Mouse (Mus musculus) liver, adult 2 months (tissue): ENCODE measurements around the gene N4bp1. TPM values are rescaled to one million over a fixed set of nuclear protein-coding genes. Genes with fewer than 3 reads are reported as not detected.
A peak's percentile ranks its signal among the peaks of the same experiment; 100 is the strongest.

ENCODE experiments used
- DNase-seq: peaks from one replicate; pipeline ENCODE4 v3.0.0-alpha.2; 2011; ENCODE audit warnings: low read depth, low spot score; ENCODE audit errors: extremely low read depth
- H3K27ac ChIP-seq: fragments of 200-500 bp; replicated peaks from 2 replicates; pipeline ENCODE4 v1.5.1; 2012; ENCODE audit warnings: low read depth, mild to moderate bottlenecking, control low read depth, inconsistent platforms, low read length; ENCODE audit not compliant: insufficient read depth
- H3K27me3 ChIP-seq: fragments of 200-500 bp; 2 replicates; pipeline ENCODE4 v1.6.1; 2012; ENCODE audit warnings: mild to moderate bottlenecking, moderate library complexity, low read length, inconsistent platforms; ENCODE audit not compliant: control insufficient read depth, insufficient read depth
- H3K36me3 ChIP-seq: fragments of 200-500 bp; 2 replicates; pipeline ENCODE4 v1.6.1; 2012; ENCODE audit warnings: low read length, inconsistent platforms; ENCODE audit not compliant: control insufficient read depth, insufficient read depth
- H3K4me1 ChIP-seq: fragments of 200-500 bp; 2 replicates; pipeline ENCODE4 v1.6.1; 2011; ENCODE audit warnings: low read length; ENCODE audit not compliant: control insufficient read depth, insufficient read depth
- H3K4me3 ChIP-seq: fragments of 200-500 bp; 2 replicates; pipeline ENCODE4 v1.5.1; 2011; ENCODE audit warnings: low read depth, mild to moderate bottlenecking, control low read depth, low read length, moderate library complexity; ENCODE audit not compliant: insufficient read depth
- H3K79me2 ChIP-seq: fragments of 200-500 bp; 2 replicates; pipeline ENCODE4 v1.6.1; 2012; ENCODE audit warnings: inconsistent platforms, mild to moderate bottlenecking, low read length, moderate library complexity; ENCODE audit not compliant: control insufficient read depth, insufficient read depth
- H3K9ac ChIP-seq: fragments of 200-500 bp; 2 replicates; pipeline ENCODE4 v1.6.1; 2012; ENCODE audit warnings: low read depth, mild to moderate bottlenecking, control low read depth, inconsistent platforms, low read length
- CTCF ChIP-seq: fragments of 200-500 bp; IDR thresholded peaks from 2 replicates; pipeline ENCODE4 v1.5.1; 2011; ENCODE audit warnings: low read depth, low read length, control low read depth
- POLR2A ChIP-seq: fragments of 200-500 bp; IDR thresholded peaks from 2 replicates; pipeline ENCODE4 v1.6.1; 2011; ENCODE audit warnings: low read length, control low read depth; ENCODE audit not compliant: insufficient read depth; ENCODE audit errors: extremely low read depth
- whole genome bisulfite sequencing: fragments of 180-500 bp; shearing (Covaris S2); methylation state at CpG from one replicate; pipeline ENCODE4 v1.1.7; 2018; 5-methylcytosine and 5-hydroxymethylcytosine counted together
- polyA plus RNA-seq: library from polyadenylated mRNA; depleted of rRNA; stranded (reverse); fragments of >200 nt; gene quantifications from 2 replicates; pipeline ENCODE4 v1.2.3, GENCODE M21; 2012; rRNA removed
- total RNA-seq: library from RNA; depleted of rRNA; stranded (reverse); fragments of >200 nt; gene quantifications from 2 replicates; pipeline ENCODE4 v1.2.3, GENCODE M21; 2014; rRNA removed

N4bp1 gene
- total and polyA plus RNA-seq, 2 experiments = 3.5 to 5.1 TPM

DNA sequence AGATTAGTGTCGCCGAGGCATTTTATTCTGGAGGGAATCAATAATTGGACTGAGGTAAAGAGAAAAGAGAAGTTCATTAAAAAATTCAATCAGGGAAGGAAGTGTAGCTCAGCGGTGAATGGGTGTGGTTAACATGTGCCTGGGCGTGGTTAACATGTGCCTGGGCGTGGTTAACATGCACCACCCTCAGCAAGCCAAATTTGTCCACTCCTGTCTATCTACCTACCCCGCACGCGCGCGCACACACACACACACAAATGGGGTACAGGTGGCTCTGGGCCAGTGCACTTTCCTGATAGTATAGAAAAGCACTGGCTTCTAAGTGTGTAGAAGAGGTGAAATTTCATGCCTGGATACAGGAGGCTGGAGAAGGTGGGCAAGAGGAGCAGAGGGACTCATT, 119.9 kb downstream of the N4bp1 start:
- no peaks in the 10 kb centered on the region for H3K27me3 ChIP-seq
- H3K9ac ChIP-seq = no peak overlapping the region
- H3K36me3 ChIP-seq = no peaks in the 10 kb centered on the region
- WGBS = 89% methylated on average over 10 of the region's 10 CpGs
- no peak overlapping the region for H3K4me3 ChIP-seq
- H3K79me2 ChIP-seq = no peaks in the 10 kb centered on the region
- H3K4me1 ChIP-seq = peaks cover 9% of the 10 kb centered on the region; the same call in 1 of the 2 replicates
- no peak overlapping the region for H3K27ac ChIP-seq
- no peak for TF ChIP-seq POLR2A
- TF ChIP-seq CTCF = no peak
- no peak for DNase-seq

DNA sequence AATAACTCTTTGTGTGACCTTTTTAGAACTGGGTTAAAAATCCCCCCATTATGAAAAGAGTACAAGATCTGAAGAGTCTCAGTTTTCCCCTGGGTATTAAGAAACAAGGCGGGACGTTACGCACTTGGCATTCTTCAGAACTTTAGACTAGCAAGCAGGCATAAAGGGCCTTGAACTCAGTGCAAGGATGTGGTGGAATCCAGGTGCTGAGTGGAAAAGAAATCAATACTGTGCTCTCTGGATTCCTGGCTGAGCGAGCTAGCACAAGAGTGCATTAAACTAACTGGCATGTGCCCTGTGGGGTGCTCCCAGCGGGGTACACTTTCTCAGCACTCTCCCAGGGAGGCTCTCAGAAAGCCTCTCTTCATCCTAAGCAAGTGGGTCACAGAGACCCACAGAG, 122.3 kb downstream of the N4bp1 start:
- Histone ChIP-seq H3K27ac (no peak overlapping the region), H3K9ac (no peak overlapping the region), H3K36me3 (no peaks in the 10 kb centered on the region), H3K4me1 (peaks cover 16% of the 10 kb centered on the region), H3K4me3 (no peak overlapping the region), H3K27me3 (no peaks in the 10 kb centered on the region), H3K79me2 (no peaks in the 10 kb centered on the region)
- DNase-seq = peak; percentile 69
- TF ChIP-seq POLR2A (no peak), CTCF (no peak)
- 29% methylated on average over 5 of the region's 5 CpGs for WGBS

DNA sequence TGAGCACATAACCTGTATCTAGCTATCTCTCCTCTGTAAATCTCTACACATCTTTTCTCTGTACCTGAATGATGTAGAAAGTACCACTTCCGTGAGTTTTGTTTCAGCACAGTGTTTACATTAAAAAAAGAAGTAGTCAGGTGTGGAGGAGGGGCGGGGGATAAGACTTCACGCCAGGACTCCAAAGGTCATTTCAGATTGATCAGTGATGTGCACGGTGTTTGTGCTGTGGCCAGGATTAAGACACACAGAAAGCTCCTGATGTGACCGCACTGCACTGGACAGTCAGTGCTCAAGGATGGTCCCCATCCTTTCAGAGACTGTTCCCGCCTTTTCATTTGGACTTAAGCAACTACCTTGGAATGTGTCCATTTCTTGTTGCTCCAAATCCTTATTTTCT, 124.3 kb downstream of the N4bp1 start:
- 28% methylated on average over 6 of the region's 6 CpGs for WGBS
- peak; percentile 79 for DNase-seq
- Histone ChIP-seq H3K27me3 (no peaks in the 10 kb centered on the region), H3K4me3 (no peak overlapping the region), H3K79me2 (no peaks in the 10 kb centered on the region), H3K27ac (no peak overlapping the region), H3K9ac (no peak overlapping the region), H3K36me3 (no peaks in the 10 kb centered on the region), H3K4me1 (peaks cover 12% of the 10 kb centered on the region)
- no peak for TF ChIP-seq POLR2A
- no peak for TF ChIP-seq CTCF

DNA sequence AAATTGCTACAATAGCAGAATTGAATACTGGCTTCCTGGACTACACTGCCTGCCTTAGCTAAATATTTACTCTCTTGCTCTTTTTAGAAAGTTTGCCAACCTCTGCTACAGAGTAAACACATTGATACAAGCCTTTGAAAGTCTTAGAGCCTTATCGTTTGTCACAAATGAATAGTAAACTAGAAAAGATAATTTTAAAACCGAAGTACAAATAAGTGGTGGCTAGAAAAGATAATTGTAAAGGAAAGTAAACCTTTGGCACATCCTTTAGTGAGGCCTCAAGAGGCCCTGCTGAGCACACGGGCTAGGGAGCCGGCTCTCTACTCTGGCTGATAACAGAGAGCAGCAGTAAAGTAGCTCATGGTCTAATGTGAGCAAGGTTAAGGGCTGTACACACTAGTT, 126.0 kb downstream of the N4bp1 start:
- TF ChIP-seq POLR2A (no peak), CTCF (no peak)
- Histone ChIP-seq H3K79me2 (no peaks in the 10 kb centered on the region), H3K27ac (0 out of 2 replicates have a peak overlapping the region, but pooled peaks have one; percentile 1), H3K27me3 (no peaks in the 10 kb centered on the region), H3K9ac (no peak overlapping the region), H3K4me3 (no peak overlapping the region), H3K36me3 (no peaks in the 10 kb centered on the region), H3K4me1 (peaks cover 12% of the 10 kb centered on the region)
- peak; percentile 91 for DNase-seq
- 9% methylated on average over 4 of the region's 4 CpGs for WGBS

DNA sequence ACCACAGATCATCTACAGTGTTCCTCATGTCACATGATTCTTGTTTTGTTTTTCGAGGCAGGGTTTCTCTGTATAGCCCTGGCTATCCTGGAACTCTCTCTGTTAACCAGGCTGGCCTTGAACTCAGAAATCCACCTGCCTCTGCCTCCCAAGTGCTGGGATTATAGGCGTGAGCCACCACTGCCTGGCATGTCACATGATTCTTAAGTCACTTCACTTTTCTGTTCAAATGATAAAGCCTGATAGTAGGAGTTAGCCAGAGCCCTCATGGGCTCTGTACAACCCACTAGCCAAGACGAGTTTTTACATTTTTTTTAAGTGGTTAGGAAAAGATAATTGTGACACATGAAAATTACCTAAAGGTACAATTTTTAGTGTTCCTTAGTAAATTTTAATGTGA, 126.4 kb downstream of the N4bp1 start:
- no peak overlapping the region for H3K4me3 ChIP-seq
- H3K9ac ChIP-seq = no peak overlapping the region
- H3K27ac ChIP-seq = no peak overlapping the region
- peaks cover 12% of the 10 kb centered on the region for H3K4me1 ChIP-seq
- 34% methylated on average over 3 of the region's 3 CpGs for WGBS
- H3K79me2 ChIP-seq = no peaks in the 10 kb centered on the region
- TF ChIP-seq POLR2A = no peak
- TF ChIP-seq CTCF = no peak
- no peaks in the 10 kb centered on the region for H3K36me3 ChIP-seq
- DNase-seq = no peak
- H3K27me3 ChIP-seq = no peaks in the 10 kb centered on the region

Other genes with a start within 250 kb of the N4bp1 start
- 0.20 TPM in 1 of 2 replicates, not detected in the other for gene Gm10638, start 139.6 kb downstream of the N4bp1 start, total RNA-seq
- 0.16 and 0.17 TPM in 2 replicates for gene Gm10638, start 139.6 kb downstream of the N4bp1 start, polyA plus RNA-seq
- 7.1 and 7.9 TPM in 2 replicates for gene Siah1a, start 139.3 kb downstream of the N4bp1 start, total RNA-seq
- 6.0 and 6.4 TPM in 2 replicates for gene Siah1a, start 139.3 kb downstream of the N4bp1 start, polyA plus RNA-seq